Mouse (Mus musculus) bone marrow, adult 2 months (tissue): ENCODE measurements around the gene Plcg1.

Source experiments
- CTCF ChIP-seq: fragments of 200-500 bp; IDR thresholded peaks from 2 replicates; pipeline ENCODE4 v1.5.1; 2011; ENCODE audit warnings: low read length, control low read depth; ENCODE audit not compliant: control insufficient read depth, insufficient read depth
- POLR2A ChIP-seq: fragments of 200-500 bp; IDR thresholded peaks from 2 replicates; pipeline ENCODE4 v1.6.1; 2011; ENCODE audit warnings: low read depth, mild to moderate bottlenecking, control low read depth, low read length, borderline replicate concordance; ENCODE audit not compliant: control insufficient read depth

GRCm38 (mm10) chr2:160789046-160789445 is 57.9 kb downstream of the Plcg1 start:
- TF ChIP-seq CTCF (no peak), POLR2A (no peak)
